Mouse (Mus musculus) cerebellum, adult 2 months (tissue): ENCODE data around the gene Lca5.

Experiments used
- CTCF ChIP-seq: fragments of 200-500 bp; IDR thresholded peaks from 2 replicates; pipeline ENCODE4 v1.5.1; 2011; ENCODE audit warnings: low read depth, mild to moderate bottlenecking, control low read depth, low read length, moderate library complexity, borderline replicate concordance; ENCODE audit not compliant: insufficient read depth
- POLR2A ChIP-seq: fragments of 200-500 bp; IDR thresholded peaks from 2 replicates; pipeline ENCODE4 v1.6.1; 2011; ENCODE audit warnings: low read length, control low read depth, borderline replicate concordance; ENCODE audit not compliant: insufficient read depth

GRCm38 (mm10) chr9:83398260-83398659, 42.7 kb downstream of the Lca5 start:
- TF ChIP-seq POLR2A (no peak), CTCF (no peak)
